Mouse (Mus musculus): ENCODE measurements around the gene Zfp668. TPM values are rescaled to one million over a fixed set of nuclear protein-coding genes. Genes with fewer than 3 reads are reported as not detected.
A peak's percentile ranks its signal among the peaks of the same experiment; 100 is the strongest.
"Not testable (repeated sequence)": the region's sequence is repeated elsewhere in the genome, so short reads cannot be mapped to it uniquely, and the experiment has no call there.

Gene Zfp668
- polyA plus RNA-seq, 1 experiment: 13.9 TPM

- not testable (repeated sequence) for DNase-seq (ENCODE audit: extremely low spot score in 1 of 2, low spot score in 1 of 2)
Measured at GRCm38 (mm10) chr7:127895891-127896290, 19.3 kb upstream of the Zfp668 start.

- peak; percentile 94 to 96 for DNase-seq (ENCODE audit: extremely low spot score in 1 of 2, low spot score in 1 of 2)
Measured at GRCm38 (mm10) chr7:127895442-127895841, 18.8 kb upstream of the Zfp668 start, which contains the start of the genes Gm21974 and Vkorc1. Gene Gm21974 (minus strand): TSS chr7:127895454. Gene Vkorc1 (minus strand): TSS chr7:127895617.

- no peak for DNase-seq (ENCODE audit: extremely low spot score in 1 of 2, low spot score in 1 of 2)
Measured at GRCm38 (mm10) chr7:127894480-127894879, 17.9 kb upstream of the Zfp668 start.

GRCm38 (mm10) chr7:127890798-127891197 is 14.2 kb upstream of the Zfp668 start, which contains the start of gene Prss53:
Gene Prss53 (minus strand): TSS chr7:127890970.
- no peak for DNase-seq (ENCODE audit: extremely low spot score in 1 of 2, low spot score in 1 of 2)

- no peak for DNase-seq (ENCODE audit: extremely low spot score in 1 of 2, low spot score in 1 of 2)
Measured at GRCm38 (mm10) chr7:127888821-127889220, 12.2 kb upstream of the Zfp668 start.

GRCm38 (mm10) chr7:127887781-127888180 is 11.2 kb upstream of the Zfp668 start:
- DNase-seq (ENCODE audit: extremely low spot score in 1 of 2, low spot score in 1 of 2): no peak

GRCm38 (mm10) chr7:127887191-127887590 is 10.6 kb upstream of the Zfp668 start:
- no peak for DNase-seq (ENCODE audit: extremely low spot score in 1 of 2, low spot score in 1 of 2)

- DNase-seq (ENCODE audit: extremely low spot score in 1 of 2, low spot score in 1 of 2): no peak
Measured at GRCm38 (mm10) chr7:127886551-127886950, 9.9 kb upstream of the Zfp668 start.

GRCm38 (mm10) chr7:127885951-127886350 is 9.3 kb upstream of the Zfp668 start:
- peak in 1 of 2 experiments; percentile 35 for DNase-seq (ENCODE audit: extremely low spot score in 1 of 2, low spot score in 1 of 2)

- DNase-seq (ENCODE audit: extremely low spot score in 1 of 2, low spot score in 1 of 2): no peak
Measured at GRCm38 (mm10) chr7:127880431-127880830, 3.8 kb upstream of the Zfp668 start.

- no peak for DNase-seq (ENCODE audit: extremely low spot score in 1 of 2, low spot score in 1 of 2)
Measured at GRCm38 (mm10) chr7:127879301-127879700, 2.7 kb upstream of the Zfp668 start.

- peak in 1 of 2 experiments; percentile 66 for DNase-seq (ENCODE audit: extremely low spot score in 1 of 2, low spot score in 1 of 2)
Measured at GRCm38 (mm10) chr7:127876041-127876466, 574 bp downstream of the Zfp668 start, which contains the start of gene Zfp646. Gene Zfp646 (plus strand): TSS chr7:127876221.

- peak; percentile 85 to 92 for DNase-seq (ENCODE audit: extremely low spot score in 1 of 2, low spot score in 1 of 2)
Measured at GRCm38 (mm10) chr7:127875627-127876001, 1.0 kb downstream of the Zfp668 start.

GRCm38 (mm10) chr7:127874812-127875626 is 1.6 kb downstream of the Zfp668 start:
- no peak for DNase-seq (ENCODE audit: extremely low spot score in 1 of 2, low spot score in 1 of 2)

- no peak for DNase-seq (ENCODE audit: extremely low spot score in 1 of 2, low spot score in 1 of 2)
Measured at GRCm38 (mm10) chr7:127870136-127870821, 6.3 kb downstream of the Zfp668 start.

- peak in 1 of 2 experiments; percentile 58 for DNase-seq (ENCODE audit: extremely low spot score in 1 of 2, low spot score in 1 of 2)
Measured at GRCm38 (mm10) chr7:127869149-127869810, 7.3 kb downstream of the Zfp668 start.

GRCm38 (mm10) chr7:127867641-127868040 is 9.0 kb downstream of the Zfp668 start:
- DNase-seq (ENCODE audit: extremely low spot score in 1 of 2, low spot score in 1 of 2): no peak

GRCm38 (mm10) chr7:127866434-127866833 is 10.2 kb downstream of the Zfp668 start:
- no peak for DNase-seq (ENCODE audit: extremely low spot score in 1 of 2, low spot score in 1 of 2)

GRCm38 (mm10) chr7:127858258-127858657 is 18.4 kb downstream of the Zfp668 start:
- no peak for DNase-seq (ENCODE audit: extremely low spot score in 1 of 2, low spot score in 1 of 2)

GRCm38 (mm10) chr7:127850906-127851305 is 25.7 kb downstream of the Zfp668 start:
- no peak for DNase-seq (ENCODE audit: extremely low spot score in 1 of 2, low spot score in 1 of 2)
